Mouse (Mus musculus) embryonic facial prominence, embryonic 14.5 days (tissue): ENCODE data around the gene Med12l. TPM values are rescaled to one million over a fixed set of nuclear protein-coding genes. Genes with fewer than 3 reads are reported as not detected.
A peak's percentile ranks its signal among the peaks of the same experiment; 100 is the strongest.

Source experiments
- ATAC-seq: fragments of 200-750 bp; cut with Nextera tagmentation; 2 replicates; pipeline ENCODE4 v1.8.0; 2017; ENCODE audit warnings: low read depth, moderate number of reproducible peaks, moderate TSS enrichment
- DNase-seq: peaks from one replicate; pipeline ENCODE4 v3.0.0-alpha.2; 2015; ENCODE audit warnings: low spot score
- H3K27ac ChIP-seq: fragments of 300-500 bp; sonication (generic); replicated peaks from 2 replicates; pipeline ENCODE4 v1.5.1; 2014; ENCODE audit warnings: low read depth, mild to moderate bottlenecking, low read length, moderate library complexity
- H3K27me3 ChIP-seq: fragments of 300-500 bp; sonication (generic); replicated peaks from 2 replicates; pipeline ENCODE4 v1.6.1; 2014; ENCODE audit warnings: low read length; ENCODE audit not compliant: control insufficient read depth, insufficient read depth
- H3K36me3 ChIP-seq: fragments of 300-500 bp; sonication (generic); 2 replicates; pipeline ENCODE4 v1.6.1; 2014; ENCODE audit warnings: low read length, mixed read lengths; ENCODE audit not compliant: control insufficient read depth, insufficient read depth
- H3K4me1 ChIP-seq: fragments of 300-500 bp; sonication (generic); 2 replicates; pipeline ENCODE4 v1.6.1; 2014; ENCODE audit warnings: antibody characterized with exemption, low read length; ENCODE audit not compliant: control insufficient read depth, insufficient read depth
- H3K4me2 ChIP-seq: fragments of 300-500 bp; sonication (generic); 2 replicates; pipeline ENCODE4 v1.6.1; 2014; ENCODE audit warnings: low read depth, mild to moderate bottlenecking, low read length, moderate library complexity, mixed read lengths
- H3K4me3 ChIP-seq: fragments of 300-500 bp; sonication (generic); 2 replicates; pipeline ENCODE4 v1.5.1; 2014; ENCODE audit warnings: low read depth, mild to moderate bottlenecking, low read length
- H3K9ac ChIP-seq: fragments of 300-500 bp; sonication (generic); 2 replicates; pipeline ENCODE4 v1.6.1; 2014; ENCODE audit warnings: low read depth, mild to moderate bottlenecking, low read length, moderate library complexity, mixed read lengths
- H3K9me3 ChIP-seq: fragments of 300-500 bp; sonication (generic); 2 replicates; pipeline ENCODE4 v1.6.1; 2016; ENCODE audit warnings: low read length; ENCODE audit not compliant: control insufficient read depth
- WGBS: fragments of 180-500 bp; shearing (Covaris S2); extraction: QIAGEN DNeasy Blood & Tissue Kit; methylation state at CpG from one replicate; pipeline ENCODE4 v1.1.7; 2014; 5-methylcytosine and 5-hydroxymethylcytosine counted together
- polyA plus RNA-seq: library from polyadenylated mRNA; unstranded; fragments of >200 nt; fragmentation: Nextera tagmentation; extraction: Ambion mirVana; gene quantifications from 2 replicates; pipeline ENCODE4 v1.2.1, GENCODE M21; 2014

Gene Med12l
- polyA plus RNA-seq, 1 experiment from 2014 or later: 3.3 TPM

- Histone ChIP-seq H3K9me3 (no peaks in the 10 kb centered on the region), H3K27me3 (no peaks in the 10 kb centered on the region), H3K36me3 (no peaks in the 10 kb centered on the region), H3K4me3 (no peak overlapping the region), H3K4me2 (no peak overlapping the region), H3K4me1 (no peaks in the 10 kb centered on the region), H3K9ac (no peak overlapping the region), H3K27ac (no peak overlapping the region)
- ATAC-seq (no peak), DNase-seq (no peak)
- WGBS: 77% methylated on average over 4 of the region's 4 CpGs
These were observed 180.0 kb downstream of the Med12l start for GRCm38 (mm10) chr3:59185662-59186061.

DNA sequence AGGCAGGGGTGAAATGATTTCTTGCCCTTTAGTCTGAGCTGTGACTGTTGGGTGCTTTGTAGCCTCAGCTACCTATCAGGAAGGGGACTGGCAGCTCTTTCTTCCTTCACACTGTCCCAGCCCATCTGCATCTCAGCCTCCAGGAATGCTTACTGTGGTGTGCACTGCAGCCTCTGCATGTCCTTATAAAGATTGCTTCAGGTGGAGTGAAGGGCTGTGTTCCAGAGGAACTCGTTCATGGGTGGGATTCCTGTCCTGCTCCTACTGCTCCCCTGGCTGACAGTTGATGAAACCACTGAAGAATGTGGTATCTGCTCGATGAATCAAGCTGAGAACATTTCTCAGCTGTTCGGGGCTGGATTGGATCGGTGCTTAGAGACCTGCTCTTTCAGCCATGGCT lies 181.7 kb downstream of the Med12l start:
- ATAC-seq (no peak), DNase-seq (no peak)
- Histone ChIP-seq H3K27ac (no peak overlapping the region), H3K4me3 (no peak overlapping the region), H3K4me1 (no peaks in the 10 kb centered on the region), H3K9me3 (no peaks in the 10 kb centered on the region), H3K4me2 (no peak overlapping the region), H3K9ac (no peak overlapping the region), H3K27me3 (no peaks in the 10 kb centered on the region), H3K36me3 (no peaks in the 10 kb centered on the region)
- 70% methylated on average over 4 of the region's 4 CpGs for WGBS

DNA sequence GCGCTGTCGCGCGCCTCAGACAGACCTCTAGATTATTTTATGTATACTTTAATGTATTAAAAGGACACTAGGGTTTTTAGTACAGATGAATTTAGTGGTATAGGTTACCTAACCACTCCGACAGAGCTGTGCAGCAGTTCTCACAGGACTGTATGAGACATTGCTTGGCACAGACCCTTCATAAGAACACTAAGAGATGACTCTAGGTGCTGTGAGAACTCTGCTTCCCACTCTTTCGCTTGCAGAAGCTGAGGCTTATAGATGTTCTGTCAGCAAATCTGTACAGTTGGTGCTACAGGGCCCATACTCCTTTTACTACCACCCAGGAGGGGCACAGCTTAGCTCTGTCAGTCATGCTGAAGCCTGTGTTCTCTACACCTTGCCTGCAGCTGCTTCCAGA lies 186.0 kb downstream of the Med12l start:
- H3K36me3 ChIP-seq: no peaks in the 10 kb centered on the region
- H3K9me3 ChIP-seq: no peaks in the 10 kb centered on the region
- no peak overlapping the region for H3K4me3 ChIP-seq
- H3K27me3 ChIP-seq: no peaks in the 10 kb centered on the region
- DNase-seq (no peak), ATAC-seq (no peak)
- H3K27ac ChIP-seq: no peak overlapping the region
- no peaks in the 10 kb centered on the region for H3K4me1 ChIP-seq
- 93% methylated on average over 6 of the region's 6 CpGs for WGBS
- H3K9ac ChIP-seq: no peak overlapping the region
- H3K4me2 ChIP-seq: no peak overlapping the region

GRCm38 (mm10) chr3:59194099-59194498 lies 188.5 kb downstream of the Med12l start:
- no peaks in the 10 kb centered on the region for H3K36me3 ChIP-seq
- no peaks in the 10 kb centered on the region for H3K27me3 ChIP-seq
- H3K9ac ChIP-seq: no peak overlapping the region
- no peaks in the 10 kb centered on the region for H3K9me3 ChIP-seq
- no peaks in the 10 kb centered on the region for H3K4me1 ChIP-seq
- WGBS: 72% methylated on average over 7 of the region's 7 CpGs
- no peak overlapping the region for H3K4me2 ChIP-seq
- H3K4me3 ChIP-seq: no peak overlapping the region; the same call in 1 of the 2 replicates
- H3K27ac ChIP-seq: peak overlapping the region; percentile 74
- peak; percentile 81 for DNase-seq
- peak; percentile 80; the same call in 1 of the 2 replicates for ATAC-seq

GRCm38 (mm10) chr3:59194938-59195337 lies 189.3 kb downstream of the Med12l start, which contains the start of gene Gpr87:
Gene Gpr87 (minus strand): TSS chr3:59195104.
- Histone ChIP-seq H3K9me3 (no peaks in the 10 kb centered on the region), H3K4me1 (no peaks in the 10 kb centered on the region), H3K27me3 (no peaks in the 10 kb centered on the region), H3K27ac (peak within 1 kb of the TSS; percentile 74), H3K4me2 (no peak within 1 kb of the TSS), H3K4me3 (no peak within 1 kb of the TSS; the same call in 1 of the 2 replicates), H3K9ac (no peak within 1 kb of the TSS), H3K36me3 (no peaks in the 10 kb centered on the region)
- DNase-seq (no peak), ATAC-seq (no peak)
- 72% methylated on average over 7 of the region's 7 CpGs for WGBS

DNA sequence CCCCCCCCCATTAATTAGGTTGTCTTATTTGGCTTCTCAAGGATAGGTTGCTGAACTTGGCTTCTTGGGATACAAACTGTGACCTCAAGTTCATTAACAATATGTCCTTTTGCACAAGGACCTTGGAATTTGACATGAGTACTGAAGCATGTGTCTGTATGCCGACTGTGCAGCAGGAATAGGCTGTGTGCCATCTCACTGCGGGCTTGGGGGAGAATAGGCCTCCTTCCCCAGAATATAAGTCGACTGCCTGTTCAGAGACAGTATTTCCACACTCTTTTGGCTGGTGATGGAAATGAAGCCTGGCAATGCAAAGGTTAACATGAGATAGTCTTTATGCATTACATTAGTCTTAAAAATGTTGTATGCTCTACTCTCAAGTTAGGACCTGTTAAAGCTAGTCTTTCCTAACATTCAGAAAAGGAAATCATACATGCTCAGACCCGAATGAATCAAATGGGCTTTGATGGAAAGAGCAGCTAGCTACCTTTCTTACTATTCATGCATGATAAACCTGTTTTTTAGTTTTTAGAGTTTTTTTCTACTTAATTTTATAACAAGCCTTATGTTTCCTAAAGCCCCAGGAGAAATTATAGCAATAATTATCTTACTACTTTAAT lies 191.8 kb downstream of the Med12l start:
- ATAC-seq (no peak), DNase-seq (peak; percentile 68)
- Histone ChIP-seq H3K9me3 (no peaks in the 10 kb centered on the region), H3K4me3 (no peak overlapping the region), H3K4me1 (no peaks in the 10 kb centered on the region), H3K27me3 (no peaks in the 10 kb centered on the region), H3K9ac (no peak overlapping the region), H3K36me3 (no peaks in the 10 kb centered on the region), H3K4me2 (no peak overlapping the region), H3K27ac (peak overlapping the region; percentile 10; the same call in 1 of the 2 replicates)
- WGBS: 69% methylated on average over 4 of the region's 4 CpGs

DNA sequence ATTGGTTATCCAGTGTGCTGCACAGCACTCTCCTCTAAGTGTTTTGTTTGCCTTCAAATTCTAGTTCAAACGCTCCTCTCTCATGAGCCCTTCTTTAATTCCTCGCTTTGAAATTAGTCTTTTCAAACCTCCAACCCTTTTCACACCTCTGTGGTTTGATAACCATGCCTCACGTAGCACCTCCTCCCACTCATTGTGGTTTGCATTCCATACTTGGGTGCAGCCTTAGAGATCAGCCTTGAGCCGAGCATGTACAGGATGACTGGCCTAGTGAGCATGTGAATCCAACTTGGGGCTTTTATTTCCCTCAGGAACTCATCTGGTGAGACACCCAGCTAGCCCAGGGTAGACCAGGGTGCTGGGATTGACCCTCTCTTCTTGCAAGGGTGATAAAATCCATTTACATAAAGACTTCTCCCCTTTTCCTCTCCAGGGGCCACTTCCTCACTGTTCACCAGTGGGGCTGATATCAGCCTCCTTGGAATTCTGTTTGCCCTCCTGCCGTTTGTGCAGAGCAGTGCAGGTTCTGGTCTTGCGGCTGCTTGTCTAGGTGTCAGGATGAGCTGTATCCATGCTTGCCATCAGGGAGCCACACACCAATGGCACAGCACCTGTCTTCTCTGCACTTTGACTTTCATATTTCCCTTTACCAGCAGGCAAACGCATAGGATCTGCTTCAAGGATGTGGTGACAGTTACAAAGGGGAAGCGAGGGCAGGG lies 198.3 kb downstream of the Med12l start:
- Histone ChIP-seq H3K9me3 (no peaks in the 10 kb centered on the region), H3K9ac (no peak overlapping the region), H3K36me3 (no peaks in the 10 kb centered on the region), H3K4me2 (no peak overlapping the region), H3K4me1 (peaks cover 6% of the 10 kb centered on the region; the same call in 1 of the 2 replicates), H3K4me3 (no peak overlapping the region), H3K27me3 (no peaks in the 10 kb centered on the region), H3K27ac (0 out of 2 replicates have a peak overlapping the region, but pooled peaks have one; percentile 33)
- 74% methylated on average over 8 of the region's 8 CpGs for WGBS
- DNase-seq (peak; percentile 72), ATAC-seq (peak; percentile 79)

DNA sequence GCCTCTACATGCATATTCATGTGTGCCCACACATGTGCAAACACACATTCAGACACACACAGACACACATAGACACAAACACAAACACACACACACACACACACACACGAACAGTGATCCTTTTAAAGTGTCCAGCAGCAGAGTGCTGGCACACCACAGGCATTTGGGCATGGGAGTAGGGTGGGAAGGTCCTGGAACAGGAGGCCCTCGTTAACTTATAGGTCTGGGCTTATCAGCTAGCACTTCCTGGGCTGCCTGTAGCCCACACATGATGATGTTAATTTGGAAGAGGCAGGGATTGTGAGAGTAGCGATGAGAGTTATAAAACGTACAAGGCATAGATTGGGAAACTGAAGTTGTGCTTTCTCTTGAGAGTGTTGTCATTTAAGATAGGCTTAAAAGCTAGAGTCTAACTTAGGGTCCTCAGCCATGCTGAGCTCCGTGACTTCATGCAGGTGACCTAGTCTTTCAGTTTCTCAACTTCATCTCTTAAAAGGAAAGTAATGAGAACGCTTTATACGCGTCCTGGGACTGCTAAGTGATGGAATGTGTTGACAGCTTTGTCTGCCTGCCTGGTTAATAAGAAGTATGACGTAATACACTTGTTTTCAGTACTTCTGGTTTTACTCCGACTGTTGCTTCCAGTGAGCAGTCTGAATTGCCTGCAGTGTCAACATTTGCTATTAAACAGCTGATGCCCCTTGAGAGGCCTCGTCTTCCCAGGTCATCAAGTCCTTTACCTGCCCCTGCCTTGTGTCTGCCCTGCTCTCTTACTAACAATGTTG lies 199.3 kb downstream of the Med12l start:
- Histone ChIP-seq H3K9me3 (no peaks in the 10 kb centered on the region), H3K4me3 (no peak overlapping the region), H3K36me3 (no peaks in the 10 kb centered on the region), H3K9ac (no peak overlapping the region), H3K27me3 (no peaks in the 10 kb centered on the region), H3K4me1 (peaks cover 6% of the 10 kb centered on the region; the same call in 1 of the 2 replicates), H3K27ac (no peak overlapping the region), H3K4me2 (no peak overlapping the region)
- WGBS: 61% methylated on average over 11 of the region's 11 CpGs
- DNase-seq: peak; percentile 27
- ATAC-seq: no peak
